Mouse (Mus musculus): ENCODE measurements around the gene Ap5b1. TPM values are rescaled to one million over a fixed set of nuclear protein-coding genes. Genes with fewer than 3 reads are reported as not detected.

Ap5b1 gene
- total RNA-seq, 2 experiments from 2014 or later, result 5.4 to 6.0 TPM

- TF ChIP-seq CTCF (IDR thresholded peaks at IDR 0.05), result no peak
Measured at GRCm38 (mm10) chr19:5601752-5602541, 34.1 kb downstream of the Ap5b1 start, which contains the start of gene Rnaseh2c. Gene Rnaseh2c (plus strand): TSS chr19:5601873.

GRCm38 (mm10) chr19:5603664-5604063, 35.8 kb downstream of the Ap5b1 start:
- DNase-seq (ENCODE audit: extremely low spot score in 1 of 2, low spot score in 2 of 2), result no peak
- intact Hi-C loops (cut with DNase I), result no loop called here
- no peak for TF ChIP-seq CTCF (IDR thresholded peaks at IDR 0.05)
- Histone ChIP-seq H3K27ac (no peak overlapping the region), H3K4me3 (no peak overlapping the region)

More at GRCm38 (mm10) chr19:5601752-5602541, 34.1 kb downstream of the Ap5b1 start, which contains the start of gene Rnaseh2c:
- peak; percentile 73 to 74 for DNase-seq (ENCODE audit: extremely low spot score in 1 of 2, low spot score in 2 of 2)
- Histone ChIP-seq H3K27ac (peak within 1 kb of the TSS; percentile 88), H3K4me3 (peak within 1 kb of the TSS; percentile 74)
- intact Hi-C loops (cut with DNase I), result no loop called here

DNA sequence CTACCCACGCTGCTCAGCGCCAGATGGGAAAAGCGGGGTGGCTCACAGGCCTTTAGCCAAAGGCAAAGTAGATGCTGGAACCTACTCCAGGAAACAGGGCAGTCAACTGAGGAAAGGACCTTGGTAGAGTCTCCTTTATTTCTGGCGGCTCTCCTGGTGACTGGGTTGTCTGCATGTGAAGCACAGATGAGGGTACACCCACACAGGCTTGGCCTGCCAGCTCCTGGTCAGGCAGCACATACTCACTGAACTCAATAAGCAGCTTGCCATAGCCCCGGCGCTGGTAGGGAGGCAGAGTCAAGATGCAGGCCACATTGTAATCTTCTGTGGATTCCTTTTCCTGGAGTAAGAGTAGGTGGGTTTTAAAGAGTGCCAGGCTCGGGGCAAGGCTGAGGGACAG, 37.3 kb downstream of the Ap5b1 start:
- no peak overlapping the region for H3K27ac ChIP-seq
- DNase-seq (ENCODE audit: extremely low spot score in 1 of 2, low spot score in 2 of 2), result peak in 1 of 2 experiments; percentile 36
- intact Hi-C loops (cut with DNase I), result no loop called here
- no peak for TF ChIP-seq CTCF (IDR thresholded peaks at IDR 0.05)
- H3K4me3 ChIP-seq, result no peak overlapping the region

GRCm38 (mm10) chr19:5606196-5606595, 38.4 kb downstream of the Ap5b1 start:
- intact Hi-C loops (cut with DNase I), result no loop called here
- Histone ChIP-seq H3K27ac (no peak overlapping the region), H3K4me3 (no peak overlapping the region)
- DNase-seq (ENCODE audit: extremely low spot score in 1 of 2, low spot score in 2 of 2), result no peak
- TF ChIP-seq CTCF (IDR thresholded peaks at IDR 0.05), result peak; percentile 25

DNA sequence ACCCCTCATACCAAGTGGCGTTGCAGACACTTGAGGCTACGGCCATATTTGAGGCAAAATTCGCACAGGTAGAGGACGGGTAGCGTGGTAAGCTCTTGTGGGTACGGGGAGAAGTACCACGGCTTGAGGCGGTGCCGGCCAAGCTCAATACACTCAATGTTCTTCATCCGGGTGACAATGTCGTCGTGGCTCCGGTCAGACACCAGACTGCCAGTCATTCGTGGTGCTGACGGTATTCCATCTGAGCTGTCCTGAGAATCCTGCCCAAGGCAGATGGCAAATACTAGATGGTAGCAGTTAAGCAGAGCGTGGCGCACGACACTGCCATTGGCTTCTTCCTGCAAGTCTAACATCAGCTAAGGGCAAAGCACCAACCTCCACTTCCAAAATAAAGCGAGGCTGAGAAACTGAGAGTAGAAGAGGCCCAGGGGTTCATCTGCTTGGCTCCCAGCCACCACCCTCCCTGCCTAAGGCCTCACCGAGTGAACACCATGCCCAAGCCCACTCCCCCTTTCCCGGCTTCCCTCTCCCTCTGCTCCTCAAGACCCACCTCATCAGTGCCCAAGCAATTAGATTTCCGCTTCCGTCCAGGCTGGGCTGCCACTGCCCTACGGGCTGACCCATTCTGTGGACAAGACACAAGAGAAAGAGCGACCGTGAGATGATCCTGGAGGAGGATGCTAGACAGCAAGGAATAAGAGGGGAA, 40.0 kb downstream of the Ap5b1 start:
- intact Hi-C loops (cut with DNase I), result no loop called here
- no peak for TF ChIP-seq CTCF (IDR thresholded peaks at IDR 0.05)

GRCm38 (mm10) chr19:5608707-5609106, 40.9 kb downstream of the Ap5b1 start:
- intact Hi-C loops (cut with DNase I), result no loop called here
- no peak overlapping the region; the same call in 1 of the 2 replicates for H3K27ac ChIP-seq

More for the DNA sequence above, 40.0 kb downstream of the Ap5b1 start:
- no peak overlapping the region for H3K27ac ChIP-seq
- DNase-seq (ENCODE audit: extremely low spot score in 1 of 2, low spot score in 2 of 2), result no peak
- H3K4me3 ChIP-seq, result no peak overlapping the region

DNA sequence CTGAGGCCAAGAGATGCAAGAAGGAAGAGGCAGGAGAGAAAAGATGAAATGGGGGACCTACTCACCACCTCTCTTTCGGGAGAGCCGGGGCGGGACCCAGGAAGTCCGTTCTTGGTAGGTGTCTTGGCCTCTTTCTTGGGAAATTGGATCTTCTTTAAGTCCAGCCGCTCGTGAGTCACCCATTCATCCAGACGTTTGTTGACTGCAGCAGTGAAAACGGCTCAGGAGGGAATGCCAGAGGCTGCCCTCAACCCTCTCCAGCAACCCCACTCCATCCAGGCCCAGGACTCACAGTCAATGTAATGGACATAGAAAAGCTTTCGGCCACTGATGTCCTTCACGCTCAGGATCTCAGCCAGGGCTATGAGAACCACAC, 41.3 kb downstream of the Ap5b1 start:
- TF ChIP-seq CTCF (IDR thresholded peaks at IDR 0.05), result no peak
- peak overlapping the region; percentile 99 for H3K27ac ChIP-seq
- DNase-seq (ENCODE audit: extremely low spot score in 1 of 2, low spot score in 2 of 2), result no peak
- peak overlapping the region; percentile 65 for H3K4me3 ChIP-seq
- intact Hi-C loops (cut with DNase I), result no loop called here

More at GRCm38 (mm10) chr19:5608707-5609106, 40.9 kb downstream of the Ap5b1 start:
- no peak for TF ChIP-seq CTCF (IDR thresholded peaks at IDR 0.05)
- peak overlapping the region; percentile 65 for H3K4me3 ChIP-seq
- DNase-seq (ENCODE audit: extremely low spot score in 1 of 2, low spot score in 2 of 2), result no peak

GRCm38 (mm10) chr19:5609547-5610404, 42.0 kb downstream of the Ap5b1 start, which contains the start of gene Kat5:
Gene Kat5 (minus strand): TSS chr19:5610237.
- intact Hi-C loops (cut with DNase I), result loop anchor here (1.0 kb wide), 1 partner anchor 28 kb away; the partner anchor contains the start of gene Rela
- peak; percentile 88 to 92 for DNase-seq (ENCODE audit: extremely low spot score in 1 of 2, low spot score in 2 of 2)
- H3K4me3 ChIP-seq, result peak within 1 kb of the TSS; percentile 65
- H3K27ac ChIP-seq, result peak within 1 kb of the TSS; percentile 99
- peak; percentile 8; the same call in 1 of the 2 replicates for TF ChIP-seq CTCF (IDR thresholded peaks at IDR 0.05)

DNA sequence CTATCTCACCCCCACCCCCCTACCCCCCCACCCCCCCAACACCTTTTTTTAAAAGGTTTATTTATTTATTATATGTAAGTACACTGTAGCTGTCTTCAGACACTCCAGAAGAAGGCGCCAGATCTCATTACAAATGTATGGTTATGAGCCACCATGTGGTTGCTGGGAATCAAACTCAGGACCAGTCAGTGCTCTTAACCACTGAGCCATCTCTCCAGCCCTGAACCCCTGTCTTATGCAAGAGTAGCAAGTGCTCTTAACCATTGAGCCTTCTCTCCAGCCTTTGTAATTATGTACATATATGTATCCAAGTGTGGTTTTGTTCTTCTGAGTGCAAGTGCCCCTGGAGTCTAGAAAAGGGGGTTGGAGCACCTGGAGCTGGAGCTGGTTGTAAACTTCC, 44.1 kb downstream of the Ap5b1 start:
- no peak overlapping the region for H3K27ac ChIP-seq
- H3K4me3 ChIP-seq, result no peak overlapping the region
- intact Hi-C loops (cut with DNase I), result no loop called here
- no peak; the same call in 1 of the 2 replicates for TF ChIP-seq CTCF (IDR thresholded peaks at IDR 0.05)
- DNase-seq (ENCODE audit: extremely low spot score in 1 of 2, low spot score in 2 of 2), result no peak

DNA sequence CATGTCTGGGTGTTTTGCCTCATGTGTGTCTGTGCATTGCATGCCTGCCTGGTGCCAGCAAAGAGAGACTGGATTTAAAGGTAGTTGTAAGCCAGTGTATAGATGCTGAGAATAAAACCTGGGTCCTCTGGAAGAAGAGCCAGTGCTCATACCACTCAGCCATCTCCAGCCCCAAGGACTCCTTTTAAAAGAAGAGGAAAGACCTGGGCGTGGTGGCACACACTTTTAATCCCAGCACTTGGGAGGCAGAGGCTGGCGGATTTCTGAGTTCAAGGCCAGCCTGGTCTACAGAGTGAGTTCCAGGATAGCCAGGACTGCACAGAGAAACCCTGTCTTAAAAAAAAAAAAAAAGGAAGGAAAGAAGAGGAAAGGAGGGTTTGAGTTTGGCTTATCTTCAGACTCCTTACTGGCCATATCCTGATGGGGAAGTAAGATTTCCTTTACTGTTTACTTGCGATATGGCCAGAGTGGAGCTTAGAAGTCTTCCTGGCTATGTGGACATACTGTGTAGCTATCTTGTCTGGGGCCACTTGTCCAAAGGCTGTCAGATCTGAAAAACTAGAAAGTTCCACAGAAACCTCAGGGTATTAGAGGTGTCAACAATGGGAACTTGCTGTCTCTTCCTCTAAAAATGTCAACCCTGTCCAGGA, 45.1 kb downstream of the Ap5b1 start:
- TF ChIP-seq CTCF (IDR thresholded peaks at IDR 0.05), result no peak
- intact Hi-C loops (cut with DNase I), result no loop called here
- Histone ChIP-seq H3K27ac (no peak overlapping the region), H3K4me3 (no peak overlapping the region)
- no peak for DNase-seq (ENCODE audit: extremely low spot score in 1 of 2, low spot score in 2 of 2)

DNA sequence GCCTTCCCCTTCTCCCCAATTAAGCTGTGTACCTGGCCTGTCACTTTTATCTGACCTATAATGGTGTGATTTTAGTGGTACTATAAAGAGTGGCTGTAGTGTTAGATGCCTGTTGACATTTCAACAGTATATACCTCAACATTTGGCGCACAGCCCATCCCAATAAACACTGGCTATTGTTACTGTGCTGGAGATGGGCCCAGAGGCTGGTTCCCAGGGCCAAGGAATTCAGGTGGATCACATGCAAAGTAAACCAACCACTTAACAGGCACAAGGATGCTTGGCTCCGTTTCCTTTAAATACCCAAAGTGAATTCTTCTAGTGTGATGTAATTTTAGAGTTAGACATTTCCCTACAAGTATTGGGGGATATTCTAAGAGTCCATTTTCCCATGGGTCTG, 47.1 kb downstream of the Ap5b1 start:
- intact Hi-C loops (cut with DNase I), result no loop called here
- Histone ChIP-seq H3K27ac (no peak overlapping the region), H3K4me3 (no peak overlapping the region)
- TF ChIP-seq CTCF (IDR thresholded peaks at IDR 0.05), result no peak
- no peak for DNase-seq (ENCODE audit: extremely low spot score in 1 of 2, low spot score in 2 of 2)

All from left cerebral cortex, adult 2 months (tissue).